Mouse (Mus musculus) thymus, postnatal 10 days (tissue): ENCODE measurements around the gene Zbtb26.

ENCODE experiments used
- DNase-seq, 2 experiments: peaks; one replicate each; pipeline ENCODE4 v3.0.0; 2021; ENCODE audit warnings: low spot score in 2 of 2

The Zbtb26 gene

GRCm38 (mm10) chr2:37442611-37443591, at the start of gene Zbtb26, which contains the start of the genes Zbtb6 and Rabgap1:
Gene Zbtb26 (minus strand): TSS chr2:37443135.
Gene Zbtb6 (minus strand): TSS chr2:37443171.
Gene Rabgap1 (plus strand): TSS chr2:37443279.
- peak; percentile 86 to 88 for DNase-seq

GRCm38 (mm10) chr2:37488956-37489355, 46.0 kb upstream of the Zbtb26 start:
- no peak for DNase-seq

GRCm38 (mm10) chr2:37486408-37486807, 43.5 kb upstream of the Zbtb26 start:
- no peak for DNase-seq

- DNase-seq, result peak in 1 of 2 experiments; percentile 59
Measured at GRCm38 (mm10) chr2:37485370-37485769, 42.4 kb upstream of the Zbtb26 start.

- DNase-seq, result no peak
Measured at GRCm38 (mm10) chr2:37484165-37484564, 41.2 kb upstream of the Zbtb26 start.

- DNase-seq, result no peak
Measured at GRCm38 (mm10) chr2:37480039-37480438, 37.1 kb upstream of the Zbtb26 start.

- no peak for DNase-seq
Measured at GRCm38 (mm10) chr2:37479559-37479958, 36.6 kb upstream of the Zbtb26 start.

- DNase-seq, result no peak
Measured at GRCm38 (mm10) chr2:37466266-37466665, 23.3 kb upstream of the Zbtb26 start.

GRCm38 (mm10) chr2:37460707-37461106, 17.8 kb upstream of the Zbtb26 start:
- no peak for DNase-seq

GRCm38 (mm10) chr2:37452376-37452760, 9.4 kb upstream of the Zbtb26 start:
- DNase-seq, result no peak

- peak; percentile 90 to 92 for DNase-seq
Measured at GRCm38 (mm10) chr2:37451667-37452375, 8.9 kb upstream of the Zbtb26 start.

GRCm38 (mm10) chr2:37431609-37432008, 11.3 kb downstream of the Zbtb26 start:
- no peak for DNase-seq

GRCm38 (mm10) chr2:37430593-37431464, 12.1 kb downstream of the Zbtb26 start:
- peak; percentile 77 to 84 for DNase-seq

- no peak for DNase-seq
Measured at GRCm38 (mm10) chr2:37423671-37424070, 19.3 kb downstream of the Zbtb26 start.

- DNase-seq, result peak; percentile 92 to 94
Measured at GRCm38 (mm10) chr2:37422306-37423304, 20.3 kb downstream of the Zbtb26 start, which contains the start of gene Rc3h2. Gene Rc3h2 (minus strand): TSS chr2:37422903.

- no peak for DNase-seq
Measured at GRCm38 (mm10) chr2:37421903-37422302, 21.0 kb downstream of the Zbtb26 start.

- DNase-seq, result peak in 1 of 2 experiments; percentile 4
Measured at GRCm38 (mm10) chr2:37395539-37395938, 47.4 kb downstream of the Zbtb26 start.

- DNase-seq, result no peak
Measured at GRCm38 (mm10) chr2:37382921-37383320, 60.0 kb downstream of the Zbtb26 start.
